ENCODE assay signal across 7 mouse cellular contexts in genomic region chr14:54375916-54376315, GRCm38 (mm10). TPM values are rescaled to one million over a fixed set of nuclear protein-coding genes. Genes with fewer than 3 reads are reported as not detected.
DNase-seq lines count a peak whose midpoint lies in the region; ATAC-seq lines count a peak whose summit lies in the region.

No protein-coding gene starts in this region.

- H3K36me3 ChIP-seq in limb, embryonic 11.5 days (ENCODE audit: control insufficient read depth, insufficient read depth, low read length): no peaks in the 10 kb centered on the region
- peaks cover 10% of the 10 kb centered on the region for H3K36me3 ChIP-seq in limb, embryonic 10.5 days

- WGBS in limb, embryonic 11.5 days: 86% methylated on average over 3 of the region's 3 CpGs
- WGBS in limb, embryonic 10.5 days: 86% methylated on average over 3 of the region's 3 CpGs

- H3K27me3 ChIP-seq in limb, embryonic 11.5 days (ENCODE audit: control insufficient read depth, insufficient read depth, low read length): no peaks in the 10 kb centered on the region
- no peaks in the 10 kb centered on the region for H3K27me3 ChIP-seq in limb, embryonic 10.5 days (ENCODE audit: low read depth, poor library complexity, severe bottlenecking)

- H3K27ac ChIP-seq in limb, embryonic 11.5 days (replicated peaks; ENCODE audit: low read depth, low read length): no peak overlapping the region
- H3K27ac ChIP-seq in limb, embryonic 10.5 days: no peak overlapping the region

- H3K4me2 ChIP-seq in limb, embryonic 11.5 days (ENCODE audit: low read depth, severe bottlenecking): no peak overlapping the region

- ATAC-seq in limb, embryonic 11.5 days (ENCODE audit: insufficient number of reproducible peaks, low FRiP score, low TSS enrichment, low read depth): no peak
- ATAC-seq in erythroid progenitor cell, adult 5-6 weeks (replicated peaks; ENCODE audit: low FRiP score, poor library complexity, severe bottlenecking): peak; percentile 61; the same call in 1 of the 2 replicates
- peak; percentile 86 for ATAC-seq in megakaryocyte, adult 5-6 weeks (ENCODE audit: poor library complexity, severe bottlenecking)

- peak; percentile 34 for DNase-seq in limb, embryonic 11.5 days (ENCODE audit: low spot score)
- DNase-seq in limb, embryonic 10.5 days (ENCODE audit: low spot score): no peak
- DNase-seq in NIH3T3 (ENCODE audit: low read depth): peak; percentile 22
- no peak for DNase-seq in urinary bladder, postnatal 10 days (ENCODE audit: low spot score)
- no peak for DNase-seq in cerebellum, adult 9-11 months

- H3K9me3 ChIP-seq in limb, embryonic 11.5 days (ENCODE audit: control insufficient read depth, low read length): no peaks in the 10 kb centered on the region
- no peaks in the 10 kb centered on the region for H3K9me3 ChIP-seq in limb, embryonic 10.5 days (replicated peaks)

- H3K4me1 ChIP-seq in limb, embryonic 11.5 days (ENCODE audit: control insufficient read depth, insufficient read depth, low read length): no peaks in the 10 kb centered on the region
- H3K4me1 ChIP-seq in limb, embryonic 10.5 days: no peaks in the 10 kb centered on the region

- no peak overlapping the region for H3K4me3 ChIP-seq in limb, embryonic 11.5 days (ENCODE audit: low read depth, low read length)
- no peak overlapping the region for H3K4me3 ChIP-seq in limb, embryonic 10.5 days

- H3K9ac ChIP-seq in limb, embryonic 11.5 days (ENCODE audit: low read length): no peak overlapping the region

RNA-seq across cellular contexts. Expression of gene Oxa1l, which starts 15.3 kb away (rescaled TPM):
- polyA plus RNA-seq in limb, embryonic 11.5 days (2014; fragmentation: Nextera tagmentation; extraction: Ambion mirVana): 52.0 and 58.1 TPM in 2 replicates
- 60.5 and 63.1 TPM in 2 replicates for polyA plus RNA-seq in limb, embryonic 10.5 days (2016; fragmentation: Nextera tagmentation; extraction: Ambion mirVana)
- total RNA-seq in erythroid progenitor cell, adult 5-6 weeks (2015; ENCODE audit: low replicate concordance): 13.3 and 21.0 TPM in 2 replicates
- total RNA-seq in erythroid progenitor cell, adult 5-6 weeks (2017; ENCODE audit: low replicate concordance): 14.0 and 19.3 TPM in 2 replicates
- 43.0 and 47.8 TPM in 2 replicates for total RNA-seq in megakaryocyte, adult 5-6 weeks (2015)
- total RNA-seq in megakaryocyte, adult 5-6 weeks (2017): 31.5 and 32.2 TPM in 2 replicates

RNA-seq across cellular contexts. Expression of gene Slc7a7, which starts 41.7 kb away (rescaled TPM):
- polyA plus RNA-seq in limb, embryonic 11.5 days (2014; fragmentation: Nextera tagmentation; extraction: Ambion mirVana): 3.1 and 3.6 TPM in 2 replicates
- 2.3 and 3.1 TPM in 2 replicates for polyA plus RNA-seq in limb, embryonic 10.5 days (2016; fragmentation: Nextera tagmentation; extraction: Ambion mirVana)
- total RNA-seq in erythroid progenitor cell, adult 5-6 weeks (2015; ENCODE audit: low replicate concordance): 1.7 and 2.5 TPM in 2 replicates
- total RNA-seq in erythroid progenitor cell, adult 5-6 weeks (2017; ENCODE audit: low replicate concordance): 1.4 and 1.9 TPM in 2 replicates
- total RNA-seq in megakaryocyte, adult 5-6 weeks (2015): 13.1 and 19.3 TPM in 2 replicates
- total RNA-seq in megakaryocyte, adult 5-6 weeks (2017): 15.9 and 16.7 TPM in 2 replicates

RNA-seq across cellular contexts. Expression of gene Mrpl52, which starts 50.8 kb away (rescaled TPM):
- polyA plus RNA-seq in limb, embryonic 11.5 days (2014; fragmentation: Nextera tagmentation; extraction: Ambion mirVana): 228 and 236 TPM in 2 replicates
- 198 and 219 TPM in 2 replicates for polyA plus RNA-seq in limb, embryonic 10.5 days (2016; fragmentation: Nextera tagmentation; extraction: Ambion mirVana)
- 74.6 and 93.1 TPM in 2 replicates for total RNA-seq in erythroid progenitor cell, adult 5-6 weeks (2015; ENCODE audit: low replicate concordance)
- total RNA-seq in erythroid progenitor cell, adult 5-6 weeks (2017; ENCODE audit: low replicate concordance): 1.1 and 26.1 TPM in 2 replicates
- 129 and 145 TPM in 2 replicates for total RNA-seq in megakaryocyte, adult 5-6 weeks (2015)
- 71.4 and 81.6 TPM in 2 replicates for total RNA-seq in megakaryocyte, adult 5-6 weeks (2017)

RNA-seq across cellular contexts. Expression of gene Mmp14, which starts 55.5 kb away (rescaled TPM):
- polyA plus RNA-seq in limb, embryonic 11.5 days (2014; fragmentation: Nextera tagmentation; extraction: Ambion mirVana): 97.8 and 101 TPM in 2 replicates
- 68.3 and 84.7 TPM in 2 replicates for polyA plus RNA-seq in limb, embryonic 10.5 days (2016; fragmentation: Nextera tagmentation; extraction: Ambion mirVana)
- total RNA-seq in erythroid progenitor cell, adult 5-6 weeks (2015; ENCODE audit: low replicate concordance): 1.8 TPM in 1 of 2 replicates, not detected in the other
- total RNA-seq in erythroid progenitor cell, adult 5-6 weeks (2017; ENCODE audit: low replicate concordance): 1.4 and 1.7 TPM in 2 replicates
- 0.66 and 1.1 TPM in 2 replicates for total RNA-seq in megakaryocyte, adult 5-6 weeks (2015)
- 0.61 TPM in 1 of 2 replicates, not detected in the other for total RNA-seq in megakaryocyte, adult 5-6 weeks (2017)

Comparison
In these comparisons a context has a peak if more than half of its experiments do, and no peak if none do; other contexts are left out.
1. DNase-seq: peak in limb, embryonic 11.5 days (single experiment) and NIH3T3 (single experiment); none in limb, embryonic 10.5 days (single experiment), urinary bladder, postnatal 10 days (single experiment) and cerebellum, adult 9-11 months (single experiment).